Mouse (Mus musculus) liver, embryonic 14.5 days (tissue): ENCODE data around the gene Rftn2. TPM values are rescaled to one million over a fixed set of nuclear protein-coding genes. Genes with fewer than 3 reads are reported as not detected.

Experiments
- ATAC-seq: fragments of 200-750 bp; cut with Nextera tagmentation; 2 replicates; pipeline ENCODE4 v1.8.0; 2017; ENCODE audit warnings: moderate number of reproducible peaks, mild to moderate bottlenecking, moderate library complexity; ENCODE audit not compliant: insufficient read depth
- DNase-seq, 3 experiments: peaks; one replicate each; pipeline ENCODE4 v3.0.0-alpha.2; 2012 to 2013; ENCODE audit warnings: low read depth in 3 of 3, low spot score in 3 of 3
- H3K27ac ChIP-seq: fragments of 300-500 bp; sonication (generic); 2 replicates; pipeline ENCODE4 v1.5.1; 2014; ENCODE audit warnings: moderate library complexity, mild to moderate bottlenecking, control low read depth, inconsistent platforms
- H3K27me3 ChIP-seq: fragments of 300-500 bp; sonication (generic); 2 replicates; pipeline ENCODE4 v1.6.1; 2014; ENCODE audit warnings: mild to moderate bottlenecking, low read length, moderate library complexity; ENCODE audit not compliant: control insufficient read depth, insufficient read depth
- H3K36me3 ChIP-seq: fragments of 300-500 bp; sonication (generic); replicated peaks from 2 replicates; pipeline ENCODE4 v1.6.1; 2014; ENCODE audit warnings: low read depth; ENCODE audit not compliant: control insufficient read depth, insufficient read depth
- H3K4me1 ChIP-seq, 2 experiments: fragments of 200-500 bp in 1 of 2; fragments of 300-500 bp in 1 of 2; sonication (generic) in 1 of 2; replicated peaks; 2 replicates each; pipeline ENCODE4 v1.6.1; 2012 to 2014; ENCODE audit warnings: antibody characterized with exemption in 1 of 2, inconsistent platforms in 1 of 2, low read length in 1 of 2; ENCODE audit not compliant: control insufficient read depth in 2 of 2, insufficient read depth in 2 of 2
- H3K4me2 ChIP-seq: fragments of 300-500 bp; sonication (generic); 2 replicates; pipeline ENCODE4 v1.6.1; 2014; ENCODE audit warnings: low read depth, mild to moderate bottlenecking, control low read depth, moderate library complexity
- H3K4me3 ChIP-seq, 2 experiments: fragments of 200-500 bp in 1 of 2; fragments of 300-500 bp in 1 of 2; sonication (generic) in 1 of 2; 2 replicates each; pipeline ENCODE4 v1.5.1; 2012 to 2014; ENCODE audit warnings: low read depth in 2 of 2, low read length in 2 of 2, mild to moderate bottlenecking in 2 of 2, control low read depth in 1 of 2, inconsistent platforms in 1 of 2, moderate library complexity in 1 of 2; ENCODE audit not compliant: insufficient read depth in 1 of 2
- H3K9ac ChIP-seq: fragments of 300-500 bp; sonication (generic); replicated peaks from 2 replicates; pipeline ENCODE4 v1.6.1; 2014; ENCODE audit warnings: mild to moderate bottlenecking, control low read depth, moderate library complexity
- H3K9me3 ChIP-seq: fragments of 300-500 bp; sonication (generic); 2 replicates; pipeline ENCODE4 v1.6.1; 2016; ENCODE audit warnings: low read length, mixed read lengths; ENCODE audit not compliant: control insufficient read depth
- CTCF ChIP-seq: IDR thresholded peaks from 2 replicates; pipeline ENCODE4 v1.5.1; 2016; ENCODE audit warnings: antibody characterized with exemption, low read depth, control low read depth
- EP300 ChIP-seq: IDR thresholded peaks from 2 replicates; pipeline ENCODE4 v1.6.1; 2016; ENCODE audit warnings: antibody characterized with exemption, low read depth
- WGBS: fragments of 180-500 bp; shearing (Covaris S2); extraction: QIAGEN DNeasy Blood & Tissue Kit; methylation state at CpG from one replicate; pipeline ENCODE4 v1.1.7; 2014; ENCODE audit not compliant: insufficient replicate concordance; 5-methylcytosine and 5-hydroxymethylcytosine counted together
- polyA plus RNA-seq, 2 experiments: library from polyadenylated mRNA; depleted of rRNA in 1 of 2; stranded (reverse) in 1 of 2; unstranded in 1 of 2; fragments of >200 nt; fragmentation: Nextera tagmentation in 1 of 2; extraction: Ambion mirVana in 1 of 2; gene quantifications; 2 replicates each; pipeline versions ENCODE4 v1.2.1 to v1.2.3; 2012 to 2014

Gene Rftn2
- polyA plus RNA-seq, 2 experiments = 0.37 to 0.38 TPM

- H3K4me2 ChIP-seq = no peak overlapping the region
- H3K9me3 ChIP-seq = no peaks in the 10 kb centered on the region
- TF ChIP-seq CTCF = no peak
- TF ChIP-seq EP300 = no peak
- ATAC-seq (no peak), DNase-seq (no peak)
- H3K27me3 ChIP-seq = no peaks in the 10 kb centered on the region
- H3K4me3 ChIP-seq = no peak overlapping the region
- H3K27ac ChIP-seq = no peak overlapping the region
- H3K36me3 ChIP-seq = no peaks in the 10 kb centered on the region
- H3K4me1 ChIP-seq = no peaks in the 10 kb centered on the region
- H3K9ac ChIP-seq = no peak overlapping the region
- WGBS = 38% methylated on average over 11 of the region's 11 CpGs
Observed at GRCm38 (mm10) chr1:55186592-55187210, 39.9 kb downstream of the Rftn2 start.

GRCm38 (mm10) chr1:55185718-55186117 is 40.9 kb downstream of the Rftn2 start:
- Histone ChIP-seq H3K4me2 (no peak overlapping the region), H3K9ac (no peak overlapping the region), H3K27me3 (no peaks in the 10 kb centered on the region), H3K4me1 (no peaks in the 10 kb centered on the region), H3K27ac (no peak overlapping the region), H3K9me3 (no peaks in the 10 kb centered on the region), H3K4me3 (no peak overlapping the region), H3K36me3 (no peaks in the 10 kb centered on the region)
- 57% methylated on average over 6 of the region's 6 CpGs for WGBS
- ATAC-seq (no peak), DNase-seq (no peak)
- TF ChIP-seq CTCF (peak; percentile 25; the same call in 1 of the 2 replicates), EP300 (no peak)

- Histone ChIP-seq H3K27ac (no peak overlapping the region), H3K4me3 (no peak overlapping the region), H3K36me3 (no peaks in the 10 kb centered on the region), H3K9ac (no peak overlapping the region), H3K4me1 (no peaks in the 10 kb centered on the region), H3K27me3 (no peaks in the 10 kb centered on the region), H3K9me3 (no peaks in the 10 kb centered on the region), H3K4me2 (no peak overlapping the region)
- DNase-seq (no peak), ATAC-seq (no peak)
- TF ChIP-seq EP300 = no peak
- TF ChIP-seq CTCF = no peak
- 73% methylated on average over 5 of the region's 5 CpGs for WGBS
Observed at GRCm38 (mm10) chr1:55182392-55182791, 44.2 kb downstream of the Rftn2 start.

GRCm38 (mm10) chr1:55179917-55180566 is 46.5 kb downstream of the Rftn2 start:
- ATAC-seq = no peak

GRCm38 (mm10) chr1:55174558-55175034 is 52.0 kb downstream of the Rftn2 start:
- Histone ChIP-seq H3K27ac (no peak overlapping the region), H3K4me2 (no peak overlapping the region), H3K4me1 (peaks cover 0 to 4% of the 10 kb centered on the region in 2 experiments; a peak in 2 of 4 replicates), H3K4me3 (no peak overlapping the region), H3K9me3 (no peaks in the 10 kb centered on the region), H3K9ac (no peak overlapping the region), H3K27me3 (no peaks in the 10 kb centered on the region), H3K36me3 (no peaks in the 10 kb centered on the region)
- ATAC-seq (no peak), DNase-seq (no peak)
- 28% methylated on average over 3 of the region's 3 CpGs for WGBS
- TF ChIP-seq CTCF (no peak), EP300 (no peak)

More at GRCm38 (mm10) chr1:55179917-55180566, 46.5 kb downstream of the Rftn2 start:
- Histone ChIP-seq H3K4me2 (no peak overlapping the region), H3K9me3 (no peaks in the 10 kb centered on the region), H3K36me3 (no peaks in the 10 kb centered on the region), H3K4me3 (no peak overlapping the region), H3K9ac (no peak overlapping the region), H3K4me1 (no peaks in the 10 kb centered on the region), H3K27ac (no peak overlapping the region), H3K27me3 (no peaks in the 10 kb centered on the region)
- WGBS = 57% methylated on average over 5 of the region's 5 CpGs
- no peak for DNase-seq
- TF ChIP-seq CTCF = peak; percentile 41
- no peak for TF ChIP-seq EP300
